Mouse (Mus musculus) embryo, embryonic 11.5 days (tissue): Measurements from ENCODE around the gene Olfr263.
"Not testable (repeated sequence)": the region's sequence is repeated elsewhere in the genome, so short reads cannot be mapped to it uniquely, and the experiment has no call there.

ENCODE experiments used
- DNase-seq: peaks from one replicate; pipeline ENCODE4 v3.0.0-alpha.2; 2012; ENCODE audit warnings: low read depth, low spot score

Gene Olfr263

DNA sequence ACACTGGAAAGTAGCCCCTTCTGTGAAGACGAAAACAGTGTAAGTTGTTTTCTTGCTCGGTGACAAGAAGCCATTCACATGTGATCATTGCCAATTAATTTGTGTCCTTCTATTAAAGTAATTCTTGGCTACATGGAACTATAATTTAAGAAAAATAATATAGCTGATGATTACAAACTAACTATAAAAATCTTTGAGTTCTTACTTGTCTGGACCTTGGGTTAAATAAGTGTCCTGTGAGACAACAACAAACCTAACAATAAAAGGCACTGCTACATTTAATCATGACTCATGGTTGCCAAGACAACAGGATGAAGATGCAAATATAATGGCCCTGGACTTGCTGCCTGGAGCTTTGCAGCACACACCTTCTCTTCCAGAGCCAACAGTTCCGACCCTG is at the start of gene Olfr263:
Gene Olfr263, plus strand, starts transcription at position 301 of the 400 bp plus-strand sequence.
- not testable (repeated sequence) for DNase-seq

DNA sequence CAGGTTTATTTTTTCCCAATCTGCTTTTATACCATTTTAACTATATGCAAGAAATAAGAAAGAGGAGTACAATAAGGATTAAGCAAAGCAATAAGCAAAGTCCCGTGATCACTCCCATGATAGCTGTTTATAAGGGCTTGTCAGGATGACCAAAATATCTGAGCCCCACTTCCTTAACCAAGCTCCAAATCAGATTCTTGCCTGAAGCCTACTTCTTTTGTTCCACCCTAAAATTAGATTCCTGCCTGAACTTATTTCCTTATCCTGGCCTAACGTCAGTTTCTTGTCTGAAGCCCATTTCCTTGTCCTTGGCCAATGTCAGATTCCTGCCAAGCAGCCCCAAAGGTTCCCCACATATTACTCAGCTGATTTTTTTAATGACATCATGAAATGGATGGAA is 46.8 kb upstream of the Olfr263 start:
- no peak for DNase-seq

DNA sequence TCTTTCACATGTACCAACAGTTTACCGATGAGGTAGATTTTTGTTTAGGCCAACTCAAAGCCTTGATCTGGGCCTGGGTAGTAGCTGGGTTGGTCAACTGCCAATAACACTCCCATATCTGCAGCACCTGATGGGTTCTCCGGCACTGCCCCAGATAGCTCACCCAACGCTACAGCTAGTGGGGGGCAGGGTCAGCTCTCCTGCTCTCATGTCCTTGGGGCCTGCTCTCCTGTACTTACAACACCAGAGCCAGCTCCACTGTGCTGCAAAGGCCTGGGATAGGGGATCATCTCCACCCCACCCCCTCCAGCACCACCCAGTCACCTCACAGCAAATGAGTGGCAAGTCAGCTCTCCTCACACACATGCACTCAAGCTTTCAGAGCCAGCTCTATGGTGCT is 19.7 kb upstream of the Olfr263 start:
- no peak for DNase-seq

DNA sequence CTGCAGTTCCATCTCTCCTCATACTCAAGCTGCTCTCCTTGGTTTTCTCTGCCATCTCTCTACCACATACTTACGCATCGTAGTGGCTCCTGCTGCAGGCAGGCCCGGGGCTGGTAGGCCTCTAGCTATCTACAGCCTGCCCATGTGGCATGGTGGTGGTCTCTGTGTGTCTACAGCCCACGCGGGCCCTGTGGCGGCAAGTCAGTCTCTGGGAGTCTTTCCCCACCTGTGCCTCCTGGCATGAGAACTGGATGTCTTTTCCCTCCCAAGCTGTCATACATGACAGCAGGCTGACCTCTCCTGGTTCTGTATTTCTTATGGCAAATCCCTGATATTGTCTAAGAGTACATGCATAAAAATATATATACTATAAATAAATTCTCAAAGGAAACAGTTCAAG is 19.0 kb upstream of the Olfr263 start:
- no peak for DNase-seq

DNA sequence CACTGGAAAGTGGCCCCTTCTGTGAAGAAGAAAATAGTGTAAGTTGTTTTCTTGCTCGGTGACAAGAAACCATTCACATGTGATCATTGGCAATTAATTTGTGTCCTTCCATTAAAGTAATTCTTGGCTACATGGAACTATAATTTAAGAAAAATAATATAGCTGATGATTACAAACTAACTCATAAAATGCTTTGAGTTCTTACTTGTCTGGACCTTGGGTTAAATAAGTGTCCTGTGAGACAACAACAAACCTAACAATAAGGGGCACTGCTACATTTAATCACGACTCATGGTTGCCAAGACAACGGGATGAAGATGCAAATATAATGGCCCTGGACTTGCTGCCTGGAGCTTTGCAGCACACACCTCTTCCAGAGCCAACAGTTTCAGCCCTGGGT is 18.3 kb upstream of the Olfr263 start, which contains the start of gene Olfr1369-ps1:
Gene Olfr1369-ps1, plus strand, starts transcription at position 301 of the 400 bp plus-strand sequence.
- DNase-seq: not testable (repeated sequence)

DNA sequence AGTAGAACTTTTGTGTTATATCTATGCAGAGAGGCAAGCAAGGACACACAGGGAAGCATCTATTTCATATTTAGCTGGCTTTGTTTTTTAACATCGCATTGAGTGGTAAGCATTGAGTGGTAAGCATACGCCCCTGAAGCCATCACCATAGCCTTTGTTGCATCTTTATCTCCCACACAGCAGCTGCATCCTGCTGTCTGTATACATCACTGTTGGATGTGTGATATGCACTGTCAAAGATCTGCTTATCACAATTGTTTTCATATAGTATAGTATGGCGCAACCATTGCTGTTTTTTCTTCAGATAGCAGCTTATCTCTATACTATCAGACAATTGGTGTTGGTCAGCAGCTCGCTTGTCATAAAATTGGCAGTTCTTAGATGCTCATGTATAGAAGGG is 15.3 kb upstream of the Olfr263 start:
- no peak for DNase-seq

DNA sequence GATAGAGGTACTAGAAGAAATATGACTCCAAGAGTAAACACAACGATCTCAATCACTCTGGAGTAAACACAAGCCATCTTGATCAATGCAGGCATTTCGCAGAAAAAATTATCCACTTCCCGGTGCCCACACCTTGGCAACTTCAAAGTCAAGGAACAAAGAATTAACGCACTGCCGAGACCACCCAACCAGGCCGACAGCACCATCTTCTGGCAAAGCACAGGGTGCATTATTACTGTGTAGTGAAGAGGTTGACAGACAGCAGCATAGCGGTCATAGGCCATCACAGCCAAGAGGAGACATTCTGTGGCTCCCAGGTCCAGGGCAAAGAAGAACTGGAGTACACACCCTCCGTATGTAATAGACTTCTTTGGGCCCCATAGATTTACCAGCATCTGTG is 13.0 kb downstream of the Olfr263 start:
- DNase-seq: no peak

DNA sequence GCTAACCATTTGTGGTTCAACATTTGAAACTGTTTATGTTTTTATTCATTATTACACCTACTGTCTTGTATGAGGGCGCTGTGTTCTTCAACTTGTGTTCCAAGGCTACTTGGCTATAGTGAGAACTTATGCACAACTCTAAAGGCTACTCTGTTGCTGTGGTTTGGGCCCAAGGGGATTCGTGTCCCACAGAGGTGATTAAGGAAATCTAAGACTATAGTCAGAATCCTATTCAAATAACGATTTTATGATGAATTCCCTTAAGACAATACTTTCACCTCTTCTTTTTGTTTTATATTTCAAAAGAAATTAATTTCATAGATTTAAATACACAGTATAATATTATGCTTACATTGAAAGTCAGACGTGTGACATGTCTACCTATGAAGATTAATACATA is 16.3 kb downstream of the Olfr263 start, which contains the start of gene Olfr1368:
Gene Olfr1368, minus strand, starts transcription at position 101 of the 400 bp plus-strand sequence.
- no peak for DNase-seq

DNA sequence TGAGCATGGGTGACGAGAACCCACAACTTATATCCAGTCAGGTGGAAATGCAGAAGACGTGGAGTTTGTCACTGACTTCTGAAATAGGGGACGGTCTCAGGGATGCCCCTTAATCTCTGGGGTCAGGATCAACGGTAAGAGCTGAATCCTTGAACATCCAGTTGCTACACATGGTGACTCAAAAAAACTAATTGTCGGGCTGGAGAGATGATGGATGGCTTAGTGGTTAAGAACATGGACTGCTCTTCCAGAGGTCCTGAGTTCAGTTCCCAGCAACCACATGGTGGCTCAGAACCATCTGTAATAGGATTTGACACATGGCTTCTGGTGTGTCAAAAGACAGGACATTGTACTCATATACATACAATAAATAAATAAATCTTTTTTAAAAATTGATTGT is 26.4 kb downstream of the Olfr263 start:
- DNase-seq: no peak

DNA sequence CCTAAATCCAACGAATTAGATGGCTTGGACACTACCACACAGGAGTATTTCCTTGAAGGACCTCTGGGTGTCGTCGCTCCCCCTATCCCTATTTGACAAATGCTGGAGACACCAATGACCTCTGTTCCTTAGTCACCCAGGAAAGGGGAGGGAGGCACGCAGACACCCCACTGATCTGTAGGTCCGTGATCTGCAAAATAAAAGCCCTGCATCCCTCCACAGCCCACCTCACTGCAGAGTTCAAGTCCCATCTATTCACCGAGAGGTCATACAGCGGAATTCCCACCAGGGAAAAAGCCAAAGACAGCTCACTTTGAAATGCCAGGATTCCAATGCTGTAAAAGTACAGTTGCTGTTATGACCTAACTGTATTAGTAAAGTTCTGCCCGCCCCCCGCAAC is 28.6 kb downstream of the Olfr263 start:
- DNase-seq: no peak

DNA sequence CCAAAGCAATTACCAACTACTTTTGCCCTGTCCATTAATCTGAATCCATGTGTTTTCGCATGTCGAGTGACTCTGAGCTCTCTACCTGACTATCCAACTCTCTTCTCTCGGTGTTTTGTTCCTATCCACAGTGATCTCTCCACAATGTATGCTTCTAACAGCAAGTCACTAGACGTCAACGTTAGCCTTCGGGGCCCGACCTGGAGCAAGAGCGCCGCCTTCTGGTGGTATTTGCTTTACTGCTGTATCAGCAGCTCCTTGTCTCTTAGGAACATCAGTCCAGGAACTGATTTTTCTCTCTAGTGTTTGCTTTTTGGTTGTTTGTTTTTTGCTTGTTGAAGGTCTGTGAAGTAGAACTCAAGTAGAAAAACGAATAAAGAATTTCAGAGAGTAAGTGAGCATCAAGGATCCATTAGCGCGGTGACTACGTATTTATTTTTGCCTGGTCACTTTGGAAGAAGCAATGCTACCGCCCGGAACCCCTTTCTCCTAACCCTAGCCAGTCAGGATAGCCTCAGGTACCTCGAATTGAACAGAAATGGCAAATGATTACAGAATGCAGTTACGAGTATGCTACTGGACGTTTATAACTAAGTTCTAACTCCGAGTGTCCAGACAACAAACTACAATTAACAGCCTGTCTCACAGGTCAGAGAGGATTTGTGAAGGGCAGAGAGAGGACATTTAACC is 29.5 kb downstream of the Olfr263 start:
- DNase-seq: peak; percentile 81

DNA sequence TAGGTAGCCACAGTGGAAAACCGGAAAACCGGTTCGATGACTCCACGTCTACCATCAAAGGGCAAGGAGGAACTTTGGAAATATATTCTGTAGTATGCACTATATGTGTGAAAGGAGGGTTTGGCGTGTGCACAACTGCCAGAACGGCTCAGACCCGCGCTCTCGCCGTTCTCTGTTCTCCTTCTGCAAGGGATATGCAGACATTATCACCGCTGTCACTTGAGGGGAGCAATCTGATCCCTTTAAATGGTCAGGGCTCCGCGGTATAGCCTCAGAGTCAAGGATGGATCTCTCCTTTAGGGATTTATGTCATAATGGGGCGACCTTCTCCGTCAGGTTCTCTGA is 30.0 kb downstream of the Olfr263 start:
- no peak for DNase-seq

DNA sequence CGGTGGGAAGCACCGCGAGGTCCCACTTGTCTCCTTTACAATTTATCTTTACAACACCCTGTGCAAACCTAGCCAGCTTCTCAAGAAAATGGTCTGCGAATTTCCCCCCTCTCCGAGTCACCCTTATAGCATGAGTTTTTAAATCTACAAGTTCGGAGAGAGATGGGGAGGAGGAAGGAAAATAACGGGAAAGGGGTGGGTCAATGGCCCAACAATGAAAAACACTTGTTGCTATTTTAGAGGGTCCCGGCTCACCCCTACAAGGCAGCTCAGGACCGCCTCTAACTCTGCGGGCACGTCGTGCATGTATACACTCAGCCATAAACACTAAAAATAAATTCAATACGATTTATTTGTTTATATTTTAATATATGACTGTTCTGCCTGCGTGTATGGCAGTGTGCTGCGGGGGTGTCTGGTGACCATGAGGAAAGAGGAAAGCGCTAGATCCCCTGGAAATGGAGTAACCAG is 30.6 kb downstream of the Olfr263 start:
- DNase-seq: no peak

DNA sequence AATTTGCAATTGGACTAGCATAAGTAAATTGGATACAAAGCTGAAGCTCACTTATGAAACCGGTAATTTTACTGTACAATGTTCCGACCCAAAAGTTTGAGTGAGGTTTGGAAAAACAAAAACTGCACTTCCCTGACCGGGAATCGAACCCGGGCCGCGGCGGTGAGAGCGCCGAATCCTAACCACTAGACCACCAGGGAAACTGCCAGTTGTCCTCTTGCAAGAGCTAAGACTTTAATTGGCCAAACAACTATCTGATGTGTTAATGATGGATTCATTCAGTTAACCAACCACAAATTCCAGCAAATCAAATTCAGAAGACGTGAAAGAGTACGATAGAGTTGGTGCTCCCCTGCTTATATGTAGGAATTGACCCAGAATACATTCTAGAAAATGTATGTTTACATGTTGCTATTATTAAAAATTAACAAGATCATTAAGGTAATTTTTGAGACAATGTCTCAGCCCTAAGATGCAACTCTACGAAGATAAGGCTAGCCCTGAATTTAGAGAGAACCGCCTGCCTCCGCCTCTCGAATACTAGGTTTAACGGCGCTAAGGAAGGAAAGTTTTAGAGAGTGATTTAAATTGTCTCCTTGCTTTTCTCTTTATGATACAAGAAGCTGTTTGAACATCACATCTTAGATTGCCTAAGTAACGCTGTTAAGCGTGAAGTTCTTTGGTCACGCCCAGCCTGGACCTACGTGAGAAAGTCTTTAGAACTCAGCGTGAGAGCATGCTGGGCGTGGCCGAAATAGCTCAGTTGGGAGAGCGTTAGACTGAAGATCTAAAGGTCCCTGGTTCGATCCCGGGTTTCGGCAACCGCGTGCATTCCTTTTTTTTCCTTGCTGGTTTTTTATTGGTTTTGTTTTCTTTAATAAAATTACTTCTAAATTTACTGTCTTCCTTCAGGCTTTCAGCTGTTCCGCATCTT is 31.5 kb downstream of the Olfr263 start:
- DNase-seq: peak; percentile 84

DNA sequence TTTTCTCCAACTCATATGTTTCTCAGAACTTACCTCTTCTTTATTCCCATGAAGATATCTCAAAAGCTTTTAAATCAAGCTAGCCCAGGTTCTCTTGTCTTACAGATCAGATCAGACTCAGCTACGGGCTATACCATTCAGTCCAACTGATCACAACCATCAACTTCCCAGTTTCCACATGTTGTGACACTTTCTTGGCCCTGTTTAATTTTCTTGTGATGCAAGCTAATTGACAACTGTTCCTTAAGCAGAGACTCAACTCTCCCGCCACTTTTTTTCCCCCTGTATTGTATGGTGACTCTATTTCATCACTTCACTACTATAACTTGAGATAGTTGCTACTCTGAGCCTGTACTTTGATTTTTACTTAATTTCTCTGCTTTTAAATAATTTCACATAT is 32.2 kb downstream of the Olfr263 start:
- DNase-seq: no peak

DNA sequence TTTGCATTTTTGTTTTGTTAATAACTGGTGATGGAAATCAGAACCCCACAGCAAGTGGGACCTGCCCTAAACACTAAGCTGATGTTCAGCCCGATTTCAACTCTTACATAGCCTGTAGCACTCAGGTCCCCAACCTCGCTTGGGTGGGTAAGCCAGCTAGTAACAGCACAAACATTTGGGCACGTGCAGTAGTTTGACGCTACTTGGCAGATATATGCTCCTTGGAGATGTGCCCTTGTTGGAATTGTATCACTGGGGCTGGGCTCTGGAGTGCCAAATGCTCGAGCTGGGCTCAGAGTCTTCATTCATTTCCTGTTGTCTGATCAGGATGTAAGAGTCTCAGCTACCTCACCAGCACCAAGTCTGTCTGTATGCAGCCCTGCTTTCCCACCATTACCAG is 33.2 kb downstream of the Olfr263 start:
- no peak for DNase-seq

DNA sequence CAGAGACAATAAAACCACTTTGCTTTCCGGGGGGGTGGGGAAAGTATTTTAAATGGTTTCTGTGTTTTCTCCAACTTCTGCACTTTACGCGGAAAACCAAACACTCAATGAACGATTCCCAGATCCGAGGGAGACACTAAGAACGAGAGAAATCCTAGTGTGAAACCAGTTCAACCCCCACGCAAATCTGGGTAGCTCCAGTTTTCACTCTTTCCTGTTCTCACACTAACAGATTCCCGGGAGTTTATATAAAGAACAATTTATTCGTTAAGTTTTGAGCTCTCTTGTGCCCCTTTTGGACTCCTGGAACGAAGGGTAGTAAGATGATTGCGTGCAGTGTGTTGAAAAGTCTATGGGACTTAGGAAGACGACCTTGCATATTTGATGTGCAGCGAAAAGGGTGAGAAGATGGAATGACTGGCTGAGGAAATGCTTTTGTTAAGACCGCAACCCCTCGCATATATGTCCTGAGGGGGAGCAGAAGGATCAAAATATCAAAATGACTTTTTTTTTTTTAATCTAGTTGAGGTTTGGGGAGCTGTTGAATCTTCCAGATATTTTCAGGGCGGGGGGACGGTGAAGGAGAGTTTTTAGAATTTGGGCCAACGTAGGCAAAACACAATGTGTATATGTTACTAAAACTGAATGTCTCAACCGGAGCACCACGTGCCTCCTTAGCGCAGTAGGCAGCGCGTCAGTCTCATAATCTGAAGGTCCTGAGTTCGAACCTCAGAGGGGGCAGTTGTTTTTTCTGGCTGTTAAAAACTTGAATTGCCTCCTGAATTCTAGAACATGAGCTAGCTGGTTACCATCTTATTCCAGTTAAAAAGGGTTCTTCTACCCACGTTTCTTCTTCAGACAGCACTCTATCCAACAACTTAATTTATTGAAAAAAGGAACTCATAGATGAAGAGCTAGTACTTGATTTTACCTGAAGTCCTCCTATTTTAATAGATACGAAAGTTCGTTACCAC is 37.8 kb downstream of the Olfr263 start:
- peak; percentile 77 for DNase-seq

DNA sequence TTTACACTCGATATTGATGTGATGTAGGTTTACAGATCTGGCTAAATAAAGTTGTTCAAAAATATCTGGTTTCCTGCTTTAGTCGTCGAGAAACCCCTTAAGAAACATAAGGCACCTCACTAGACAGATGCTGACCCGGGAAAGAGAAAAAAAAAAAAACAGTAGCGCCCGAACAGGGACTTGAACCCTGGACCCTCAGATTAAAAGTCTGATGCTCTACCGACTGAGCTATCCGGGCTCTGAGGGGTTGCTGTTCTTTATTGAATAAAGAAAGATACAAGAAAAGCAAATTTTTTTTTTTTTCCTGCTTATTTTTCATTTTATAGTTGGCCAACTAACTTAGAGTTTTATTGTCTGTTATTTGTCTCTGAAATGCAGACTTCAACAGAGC is 38.5 kb downstream of the Olfr263 start:
- DNase-seq: no peak

DNA sequence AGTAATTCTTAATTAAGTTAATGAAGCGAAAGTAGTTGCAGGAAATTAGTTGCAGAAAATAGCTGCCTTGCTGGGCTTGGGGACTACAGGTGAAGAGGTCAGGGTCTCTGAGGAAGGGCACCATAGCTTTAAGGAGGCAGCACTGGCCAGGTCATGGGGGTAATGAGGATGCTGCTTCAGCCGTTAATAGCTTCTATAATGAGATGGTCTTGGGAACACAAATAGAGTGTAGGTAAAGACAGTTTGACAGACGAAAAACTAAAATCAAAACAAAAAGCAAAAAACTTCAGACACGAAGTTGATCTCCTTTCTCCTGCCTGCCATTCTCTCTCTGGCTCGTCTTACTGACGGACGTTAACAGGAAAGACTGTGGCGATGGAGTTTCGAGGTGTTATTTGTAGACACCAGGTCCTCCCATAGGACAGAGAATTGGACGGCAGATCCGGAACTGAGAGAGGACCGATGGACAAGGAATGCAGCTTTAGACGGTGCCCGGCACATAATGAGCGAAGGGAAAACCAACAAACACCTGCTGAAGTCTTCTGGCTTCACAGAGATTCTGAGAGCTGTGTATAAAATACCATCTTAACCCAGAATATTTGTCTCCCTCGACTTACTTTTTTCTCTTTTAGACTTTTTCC is 39.1 kb downstream of the Olfr263 start:
- no peak for DNase-seq

DNA sequence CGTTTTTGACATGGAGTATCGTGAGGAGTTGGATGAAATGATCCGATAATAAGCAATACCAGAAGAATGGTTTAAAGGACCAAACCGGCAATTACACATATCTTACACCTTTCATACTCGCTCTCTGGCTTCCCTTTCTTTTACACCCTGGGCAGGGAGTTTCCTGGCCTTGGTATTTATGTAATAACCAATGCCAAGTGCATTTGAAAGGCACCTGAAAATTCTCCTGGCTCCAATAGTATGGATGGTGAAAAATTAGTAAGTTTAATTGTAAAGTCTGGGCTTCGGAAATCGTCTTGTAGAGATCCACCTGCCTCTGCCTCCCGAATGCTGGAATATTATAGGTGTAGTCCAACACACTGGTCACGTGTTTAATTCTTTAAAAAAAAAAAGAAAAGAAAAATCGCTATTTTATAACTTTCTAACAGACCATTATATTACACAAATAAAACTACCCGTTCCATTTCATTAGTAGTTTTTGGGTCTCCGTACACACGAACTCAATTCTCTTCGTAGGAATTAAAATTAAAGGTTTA is 39.8 kb downstream of the Olfr263 start:
- DNase-seq: no peak
